Mouse (Mus musculus): ENCODE results near the gene E4f1. TPM values are rescaled to one million over a fixed set of nuclear protein-coding genes. Genes with fewer than 3 reads are reported as not detected.

The E4f1 gene
- total RNA-seq (2021), result 10 to 100 TPM; 17.3 to 19.3 TPM

DNA sequence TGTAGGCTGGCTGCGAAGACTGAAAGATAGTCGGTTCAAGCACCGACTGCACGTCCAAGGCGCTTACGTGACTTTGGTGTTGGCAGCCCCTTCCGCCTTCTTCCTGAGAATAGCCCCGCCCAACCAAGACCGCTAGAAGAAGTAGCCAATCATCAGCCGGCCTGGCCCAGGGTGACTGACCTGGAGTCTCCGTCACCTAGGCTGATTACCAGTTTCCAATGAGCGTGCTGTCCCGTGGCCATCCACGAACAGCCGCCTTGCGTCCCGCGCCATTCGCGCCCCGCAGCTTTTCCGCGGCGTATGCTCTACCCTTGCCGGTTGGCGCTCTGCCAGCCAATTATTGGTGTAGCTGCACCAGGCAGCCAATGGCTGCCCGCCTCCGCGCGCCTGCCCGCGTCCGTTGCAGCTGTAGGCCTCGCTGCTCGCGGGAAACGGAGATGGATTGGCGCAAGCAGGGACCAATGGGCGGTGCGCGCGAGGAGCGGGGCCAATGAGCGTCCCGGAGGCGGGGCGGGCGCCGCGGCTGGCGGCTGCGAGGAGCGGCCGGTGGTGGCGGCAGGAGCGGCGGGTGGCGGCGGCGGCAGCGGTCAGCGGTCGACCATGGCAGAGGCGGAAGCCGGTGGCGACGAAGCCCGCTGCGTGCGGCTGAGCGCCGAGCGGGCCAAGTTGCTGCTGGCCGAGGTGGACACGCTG lies at the start of gene E4f1, which contains the start of gene Pgp:
TSS of gene E4f1 (minus strand) at position 404 of the 693 bp plus-strand sequence.
TSS of gene Pgp (plus strand) at position 483 of the 693 bp plus-strand sequence.
- DNase-seq, result peak; percentile 98

DNA sequence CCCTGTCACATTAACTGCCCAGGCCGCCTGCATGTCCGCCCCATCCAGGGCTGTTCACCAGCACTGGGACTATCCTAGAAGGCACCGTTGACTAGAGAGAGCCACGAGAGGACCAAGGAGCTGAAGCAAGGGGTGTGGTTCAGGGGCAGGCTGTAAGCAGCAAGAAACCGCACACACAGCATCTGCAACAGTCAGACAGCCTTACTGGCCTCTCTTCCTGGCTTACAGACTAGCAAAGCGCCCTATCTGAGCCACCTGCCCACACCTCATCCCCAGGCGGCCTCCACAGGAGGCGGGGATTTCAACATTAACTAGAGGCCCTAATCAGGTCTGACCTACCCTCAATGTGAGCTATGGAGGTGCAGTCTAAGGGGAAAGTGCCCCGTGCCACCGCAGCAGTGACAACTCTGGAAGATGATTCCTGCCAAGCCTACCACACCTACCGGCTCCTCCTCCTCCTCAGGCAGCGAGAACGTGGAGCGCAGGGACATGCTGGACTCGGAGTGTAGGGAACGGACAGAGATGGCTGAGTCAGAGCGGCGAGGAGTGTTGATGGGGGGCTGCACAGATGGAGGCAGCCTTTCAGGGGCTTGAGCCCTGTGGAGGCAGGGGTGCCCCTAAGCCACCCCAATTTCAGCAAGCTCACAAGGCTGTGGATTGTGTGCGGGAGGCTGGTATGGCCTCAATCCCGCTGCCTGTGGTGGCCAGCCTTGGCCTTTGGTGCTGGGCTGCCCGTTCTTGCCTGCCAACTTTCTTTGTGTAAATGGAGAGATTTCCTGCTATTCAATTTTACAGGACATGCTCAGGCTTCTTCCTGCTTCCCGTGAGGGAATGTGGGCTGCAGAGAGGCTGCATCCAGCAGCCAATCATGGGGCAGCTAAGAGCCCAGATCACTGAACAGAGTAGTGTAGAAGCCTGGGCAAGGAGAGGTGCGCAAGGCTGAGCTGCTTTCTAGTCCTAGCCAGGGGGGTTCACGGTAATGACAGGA lies 44.5 kb upstream of the E4f1 start:
- DNase-seq, result no peak

DNA sequence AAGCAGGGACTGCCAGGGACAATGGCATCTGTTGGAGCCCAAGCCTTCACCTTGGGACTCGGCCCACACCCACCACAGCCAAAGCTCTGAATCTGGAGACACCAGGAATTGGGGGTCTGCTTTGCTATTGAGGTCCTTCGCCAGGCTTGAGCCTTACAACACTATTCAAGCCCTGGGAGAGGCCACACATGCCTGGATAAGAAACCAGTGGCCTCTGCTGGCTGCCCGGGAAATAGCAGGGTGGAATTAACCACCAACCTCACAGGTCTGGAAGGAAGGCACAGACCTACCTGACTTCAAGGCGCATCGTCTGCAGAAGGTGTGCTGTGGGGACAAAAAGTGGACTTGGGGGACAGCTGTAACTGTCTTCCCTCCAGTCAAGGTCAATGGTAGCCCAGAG lies 43.5 kb upstream of the E4f1 start:
- peak; percentile 73 for DNase-seq

GRCm38 (mm10) chr17:24507806-24508460 lies 37.8 kb upstream of the E4f1 start:
- DNase-seq, result no peak

- no peak for DNase-seq
These were observed 37.1 kb upstream of the E4f1 start for GRCm38 (mm10) chr17:24507129-24507664.

DNA sequence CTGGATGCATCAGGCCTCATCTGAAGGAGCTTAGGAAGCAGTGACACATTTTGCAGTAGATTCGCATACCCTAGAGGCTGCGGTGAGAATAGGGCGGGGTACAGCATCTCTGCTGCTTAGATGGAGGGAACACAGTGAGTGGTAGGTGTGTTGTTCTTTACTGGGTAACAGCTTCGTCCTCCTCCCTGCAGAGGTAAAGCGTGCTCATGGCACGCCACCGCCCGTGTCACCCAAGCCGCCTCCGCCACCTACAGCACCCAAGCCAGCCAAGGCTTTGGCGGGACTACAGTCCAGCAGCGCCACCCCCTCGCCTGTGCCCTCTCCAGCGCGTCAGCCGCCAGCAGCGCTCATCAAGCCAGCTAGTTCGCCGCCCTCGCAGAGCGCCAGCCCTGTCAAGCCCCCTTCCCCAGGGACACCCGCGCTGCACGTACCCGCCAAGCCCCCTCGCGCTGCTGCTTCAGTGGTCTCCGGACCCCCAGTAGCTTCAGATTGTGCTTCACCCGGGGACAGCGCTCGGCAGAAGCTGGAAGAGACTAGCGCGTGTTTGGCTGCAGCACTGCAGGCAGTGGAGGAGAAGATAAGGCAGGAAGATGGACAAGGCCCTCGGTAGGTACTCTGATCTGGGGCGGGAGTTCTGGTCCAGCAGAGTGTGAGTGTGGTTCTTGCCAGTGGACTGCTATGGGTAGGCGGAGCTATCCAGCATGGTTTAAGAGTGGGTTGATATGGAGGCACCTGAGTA lies 36.4 kb upstream of the E4f1 start:
- DNase-seq, result peak; percentile 44

- no peak for DNase-seq
These were observed 35.3 kb upstream of the E4f1 start for GRCm38 (mm10) chr17:24505286-24505955.

GRCm38 (mm10) chr17:24504085-24504484 lies 34.0 kb upstream of the E4f1 start:
- no peak for DNase-seq

DNA sequence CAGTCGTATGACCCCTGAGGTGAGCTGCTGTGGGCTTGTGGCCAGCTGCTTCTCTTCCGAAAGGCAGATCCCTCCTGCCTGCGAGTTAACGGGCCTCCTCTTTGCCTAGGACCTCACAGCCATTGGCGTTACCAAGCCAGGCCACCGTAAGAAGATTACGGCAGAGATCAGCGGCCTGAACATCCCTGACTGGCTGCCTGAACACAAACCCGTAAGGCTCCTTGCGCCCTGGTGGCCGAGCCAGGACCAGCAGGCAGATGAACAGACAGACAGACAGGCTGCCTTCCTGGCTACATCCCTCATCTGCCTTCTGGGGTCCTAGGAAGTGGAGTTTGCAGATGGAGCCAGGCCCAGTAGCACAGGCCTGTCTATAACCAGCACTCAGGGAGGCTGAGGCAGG lies 32.1 kb upstream of the E4f1 start:
- no peak for DNase-seq

GRCm38 (mm10) chr17:24496026-24496425 lies 25.9 kb upstream of the E4f1 start:
- DNase-seq, result no peak

DNA sequence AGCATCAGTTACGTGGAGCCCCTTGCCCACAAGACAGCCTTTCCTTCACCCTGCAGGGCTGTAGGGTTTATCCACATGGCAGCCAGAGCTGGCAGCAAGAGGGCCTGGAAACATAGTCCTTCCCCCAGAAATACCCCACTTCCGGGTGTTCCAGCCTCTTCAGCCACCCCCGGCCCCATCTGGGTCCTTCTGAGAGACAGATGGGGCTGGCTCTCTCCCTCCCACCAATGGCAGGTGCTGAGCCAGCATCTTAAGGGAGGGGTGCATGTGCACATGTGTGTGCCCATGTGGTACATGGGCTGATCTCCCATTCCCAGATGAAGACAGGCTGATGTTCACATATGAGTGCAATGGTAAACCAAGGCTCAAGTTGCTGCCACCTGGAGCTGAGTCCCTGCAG lies 25.3 kb upstream of the E4f1 start:
- DNase-seq, result no peak

GRCm38 (mm10) chr17:24494627-24495335 lies 24.7 kb upstream of the E4f1 start:
- peak; percentile 74 for DNase-seq

GRCm38 (mm10) chr17:24490399-24490798 lies 20.3 kb upstream of the E4f1 start:
- no peak for DNase-seq

DNA sequence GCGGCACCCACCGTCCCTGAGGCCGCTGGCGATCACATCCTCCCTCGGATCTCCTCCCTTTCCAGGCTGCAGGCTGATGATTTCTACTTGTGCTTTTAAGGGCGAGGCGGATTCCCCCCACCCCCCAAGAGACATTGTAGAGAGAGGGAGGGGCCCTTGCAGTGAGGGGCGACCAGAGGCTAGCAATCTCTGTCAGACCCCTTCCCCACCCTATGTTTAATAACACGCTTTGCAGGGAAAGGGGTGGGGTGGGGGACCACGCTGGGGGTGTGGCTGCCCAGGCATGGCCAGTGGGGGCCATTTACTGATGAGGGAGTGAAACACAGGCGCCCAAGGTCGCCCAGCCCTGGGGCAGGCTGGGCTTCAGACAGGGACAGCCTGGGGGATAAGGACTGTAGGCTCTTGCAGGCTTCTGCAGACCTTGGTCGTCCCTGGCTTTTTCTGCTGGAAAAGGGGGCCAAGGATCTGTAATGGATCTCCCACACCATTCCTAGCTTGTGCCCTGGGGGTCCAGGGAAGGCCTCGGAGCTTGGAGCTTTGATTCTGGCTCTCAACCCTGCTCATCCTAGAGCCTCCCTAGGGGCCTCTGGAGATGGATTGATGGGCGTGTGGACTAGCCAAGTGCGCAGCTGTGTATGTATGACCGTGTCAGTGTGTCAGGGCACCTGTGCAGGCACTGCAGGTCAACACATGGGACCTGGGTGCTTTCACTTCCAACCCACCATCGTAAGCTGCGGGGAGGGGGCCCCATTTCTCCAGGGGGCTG lies 19.3 kb upstream of the E4f1 start:
- DNase-seq, result no peak

- DNase-seq, result peak; percentile 38
These were observed 18.6 kb upstream of the E4f1 start for GRCm38 (mm10) chr17:24488662-24489264.

- DNase-seq, result peak; percentile 20
These were observed 18.1 kb upstream of the E4f1 start, which contains the start of gene Caskin1 for GRCm38 (mm10) chr17:24488186-24488661. Gene Caskin1 (plus strand): TSS chr17:24488601.

- peak; percentile 49 for DNase-seq
These were observed 15.2 kb upstream of the E4f1 start for GRCm38 (mm10) chr17:24485090-24485860.

GRCm38 (mm10) chr17:24483495-24483894 lies 13.4 kb upstream of the E4f1 start:
- no peak for DNase-seq

Data from heart, postnatal 4 days (tissue).